Mouse (Mus musculus) T-helper 1 cell (primary cell): ENCODE measurements at regions not wholly inside any gene's neighbourhood (a gene's known extent, or its start where the extent isn't known, plus 50 kb on each side); places are given as distances from the start of the nearest gene placed in this dataset.

Experiments used
- in situ Hi-C: fragments of 300-600 bp; cut with MboI, MseI; formaldehyde crosslinking; loops from one replicate; pipeline ENCODE4 v1.15.1; 2025; ENCODE audit warnings: high pct_unique_total_duplicates

GRCm38 (mm10) chr3:119893165-119893910, 109.1 kb upstream of the Ptbp2 start:
- in situ Hi-C loops, result loop anchor here (25.0 kb wide), 1 partner anchor 1219 kb away; no protein-coding TSS in a partner anchor

- in situ Hi-C loops, result loop anchor here (25.0 kb wide), 1 partner anchor 1220 kb away; no protein-coding TSS in a partner anchor
These were observed 108.4 kb upstream of the Ptbp2 start for GRCm38 (mm10) chr3:119892533-119893164.

- in situ Hi-C loops, result loop anchor here (25.0 kb wide), 1 partner anchor 1221 kb away; no protein-coding TSS in a partner anchor
These were observed 106.6 kb upstream of the Ptbp2 start for GRCm38 (mm10) chr3:119890911-119891310.

GRCm38 (mm10) chr3:119888487-119888886, 104.2 kb upstream of the Ptbp2 start:
- in situ Hi-C loops, result loop anchor here (25.0 kb wide), 1 partner anchor 1224 kb away; no protein-coding TSS in a partner anchor

- in situ Hi-C loops, result loop anchor here (25.0 kb wide), 1 partner anchor 1236 kb away; no protein-coding TSS in a partner anchor
These were observed 92.1 kb upstream of the Ptbp2 start for GRCm38 (mm10) chr3:119876395-119876794.

GRCm38 (mm10) chr3:119875061-119875460, 90.8 kb upstream of the Ptbp2 start:
- in situ Hi-C loops, result loop anchor here (25.0 kb wide), 1 partner anchor 1237 kb away; no protein-coding TSS in a partner anchor

- in situ Hi-C loops, result no loop called here
These were observed 78.1 kb upstream of the Ptbp2 start for GRCm38 (mm10) chr3:119862194-119862957.
